Mouse (Mus musculus) right cerebral cortex, postnatal 10 days (tissue): Measurements from ENCODE around the gene Lrmda.

Experiments used
- DNase-seq, 2 experiments: peaks; one replicate each; pipeline ENCODE4 v3.0.0; 2021; ENCODE audit warnings: low spot score in 2 of 2

The Lrmda gene

GRCm38 (mm10) chr14:22413220-22413619 is 393.7 kb downstream of the Lrmda start:
- DNase-seq = no peak

DNA sequence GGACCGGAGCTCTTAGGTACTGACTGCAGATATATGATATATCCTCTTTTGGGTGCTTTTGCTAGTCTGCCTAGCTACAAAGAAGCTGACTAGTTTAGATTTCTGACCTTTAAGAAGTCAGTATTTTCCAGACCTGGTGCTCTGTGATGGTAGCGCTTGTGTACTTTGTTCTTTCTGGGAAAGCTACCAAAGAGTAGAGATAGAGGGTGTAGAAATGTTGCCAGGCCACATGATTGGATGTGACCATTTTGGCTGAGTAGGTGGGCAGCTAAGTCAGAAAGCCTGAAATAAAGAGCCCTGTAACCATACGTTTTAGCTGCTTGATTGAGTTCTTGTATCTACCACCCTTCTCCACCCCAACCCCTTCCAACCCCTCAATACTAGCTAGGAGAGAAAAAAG is 398.2 kb downstream of the Lrmda start:
- DNase-seq = no peak

GRCm38 (mm10) chr14:22421668-22422067 is 402.2 kb downstream of the Lrmda start:
- DNase-seq = no peak

DNA sequence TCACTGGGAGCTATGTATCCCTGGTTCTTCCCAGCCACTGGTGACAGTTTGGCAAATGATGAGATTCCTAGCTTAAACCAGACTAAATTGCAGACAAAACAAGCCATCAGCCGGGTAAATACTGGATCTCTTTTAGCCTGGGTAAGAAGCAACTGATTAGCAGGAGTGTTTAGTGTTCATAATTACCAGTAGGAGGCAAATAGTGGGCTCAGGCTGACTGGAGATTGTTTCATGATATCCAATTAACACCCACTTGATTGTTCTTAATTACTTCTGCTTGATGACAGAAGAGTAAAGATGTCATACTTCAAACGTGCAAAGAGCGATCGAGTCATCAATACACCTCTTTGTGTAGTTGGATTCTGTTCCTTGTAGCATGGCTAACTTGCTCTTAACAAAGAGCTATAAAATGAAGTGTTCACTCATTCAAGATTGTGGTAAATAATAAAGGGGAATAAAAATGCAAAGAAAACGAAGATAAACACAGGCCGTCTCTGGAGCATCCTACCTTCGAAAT is 405.6 kb downstream of the Lrmda start:
- DNase-seq = no peak

GRCm38 (mm10) chr14:22435441-22435840 is 415.9 kb downstream of the Lrmda start:
- no peak for DNase-seq

DNA sequence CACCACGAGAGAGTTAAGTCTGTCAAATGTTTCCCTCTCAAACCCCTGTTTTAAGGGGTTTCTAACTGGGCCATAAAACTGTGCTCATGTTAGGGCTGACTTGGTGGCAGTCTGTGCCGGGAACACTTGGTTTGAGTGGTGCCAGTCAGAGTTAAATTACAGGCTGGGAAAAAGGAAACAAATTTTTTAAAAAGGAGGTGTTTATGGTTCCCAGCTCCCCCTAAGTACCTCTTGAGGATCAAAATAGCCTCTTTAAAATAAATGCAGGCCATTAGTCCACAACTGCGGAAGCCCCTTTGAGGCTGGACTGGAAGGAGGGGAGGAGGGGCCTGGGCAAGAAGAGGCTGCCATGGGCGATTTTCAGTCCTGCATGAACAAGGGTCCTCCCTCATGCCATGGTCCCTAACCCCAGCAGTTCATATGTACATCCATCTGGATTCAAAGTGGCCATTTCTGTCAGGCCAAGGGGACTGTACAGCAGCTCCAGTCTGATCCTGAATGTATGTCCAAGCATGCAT is 416.4 kb downstream of the Lrmda start:
- no peak for DNase-seq

- peak; percentile 33 to 37 for DNase-seq
Measured at GRCm38 (mm10) chr14:22440341-22440999, 421.0 kb downstream of the Lrmda start.

GRCm38 (mm10) chr14:22441859-22442447 is 422.4 kb downstream of the Lrmda start:
- DNase-seq = no peak

DNA sequence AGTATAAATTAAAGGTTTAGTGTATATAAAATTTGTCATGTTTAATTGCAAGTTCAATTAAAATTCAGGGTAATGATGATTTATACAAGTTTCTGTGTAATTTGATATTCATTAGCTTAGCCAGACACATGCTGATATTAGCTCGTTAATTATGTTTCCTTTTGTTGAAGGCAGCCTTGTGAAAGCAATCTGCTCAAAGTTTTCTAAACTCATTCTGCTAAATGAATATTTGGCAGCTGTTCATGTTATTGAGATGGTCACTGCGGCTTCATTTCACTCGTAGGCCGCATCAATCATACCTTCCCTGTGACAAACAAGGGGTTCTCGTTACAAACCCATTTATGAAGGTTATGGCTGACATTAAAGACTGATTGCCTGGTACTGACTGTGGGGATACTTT is 423.2 kb downstream of the Lrmda start:
- no peak for DNase-seq

DNA sequence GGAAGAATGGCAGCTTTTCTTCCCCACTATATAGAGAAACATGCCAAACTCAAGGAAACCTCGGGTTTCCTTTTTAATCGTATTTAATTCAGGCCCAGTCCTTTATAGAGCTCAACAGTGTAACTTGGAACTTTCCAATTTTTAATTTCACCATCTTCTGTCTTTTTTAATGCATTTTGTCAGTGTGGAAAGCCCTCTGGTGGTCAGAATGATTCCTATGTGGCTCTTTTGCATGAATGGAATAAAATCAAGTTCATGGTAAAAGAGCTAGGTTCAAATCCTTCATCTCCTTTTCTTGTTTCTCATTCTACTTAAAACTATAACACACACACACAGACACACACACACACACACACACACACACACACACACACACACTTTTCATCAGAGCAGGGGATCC is 425.0 kb downstream of the Lrmda start:
- no peak for DNase-seq

- DNase-seq = no peak
Measured at GRCm38 (mm10) chr14:22445161-22445821, 425.8 kb downstream of the Lrmda start.

GRCm38 (mm10) chr14:22445841-22446570 is 426.5 kb downstream of the Lrmda start:
- no peak for DNase-seq

GRCm38 (mm10) chr14:22451603-22452002 is 432.1 kb downstream of the Lrmda start:
- peak; percentile 33 to 56 for DNase-seq

- no peak for DNase-seq
Measured at GRCm38 (mm10) chr14:22464314-22464713, 444.8 kb downstream of the Lrmda start.

DNA sequence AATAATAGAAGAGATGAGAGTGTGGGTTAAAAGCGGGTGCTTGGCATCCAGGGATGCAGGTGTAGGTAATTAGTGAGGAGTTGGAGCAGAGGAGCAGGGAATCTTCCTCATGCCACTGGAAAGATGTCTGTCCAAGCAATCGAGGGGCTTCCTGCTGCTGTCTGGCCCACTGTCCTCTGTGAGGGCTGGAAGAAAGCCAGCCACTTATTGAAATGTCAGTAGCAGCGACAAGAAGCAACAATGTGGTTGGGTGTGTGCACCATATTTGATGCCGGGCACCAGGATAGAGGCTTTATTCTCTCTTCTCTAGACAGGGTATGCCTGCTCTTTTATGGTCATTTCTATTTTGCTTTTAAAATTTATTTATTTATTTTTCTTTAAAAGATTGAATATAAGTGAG is 451.5 kb downstream of the Lrmda start:
- DNase-seq = no peak

DNA sequence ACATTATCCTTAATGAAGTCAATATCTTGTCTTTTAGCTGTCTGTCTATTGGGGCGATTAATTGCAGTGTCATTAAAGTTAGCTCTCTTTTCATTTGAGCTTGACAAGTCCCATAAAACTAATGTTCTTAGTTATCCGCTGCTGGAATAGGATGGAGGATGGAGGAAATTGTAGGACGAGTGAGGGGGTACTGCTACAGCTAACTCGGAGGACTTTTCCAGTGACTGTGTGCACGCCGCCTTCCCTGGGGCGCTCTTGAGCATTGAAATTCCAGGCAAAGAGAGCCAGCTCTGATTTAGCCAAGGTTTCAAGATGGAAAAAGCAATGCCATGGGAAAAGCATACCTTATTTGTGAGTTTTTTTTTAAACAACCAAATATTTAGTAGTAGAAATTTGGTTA is 453.9 kb downstream of the Lrmda start:
- no peak for DNase-seq

GRCm38 (mm10) chr14:22473991-22474390 is 454.5 kb downstream of the Lrmda start:
- no peak for DNase-seq

DNA sequence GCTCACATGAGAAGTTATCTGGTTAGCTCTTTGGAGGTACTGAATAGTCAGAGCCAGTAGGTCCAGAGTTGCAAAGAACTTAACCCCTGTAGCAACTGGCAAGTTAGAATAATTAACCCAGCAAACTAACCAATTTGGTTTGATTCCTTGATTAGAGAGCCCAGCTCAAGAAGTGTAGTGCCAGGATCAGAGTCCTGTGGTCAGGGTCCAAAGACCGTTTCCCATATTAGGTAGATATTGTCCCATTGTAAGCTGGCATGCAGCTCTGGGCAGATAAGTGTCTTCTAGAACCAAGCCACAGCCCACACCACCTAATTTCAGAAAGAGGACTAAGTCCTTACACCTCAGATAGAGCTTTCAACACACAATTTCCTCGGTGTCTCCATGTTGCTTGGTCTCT is 473.8 kb downstream of the Lrmda start:
- DNase-seq = no peak

DNA sequence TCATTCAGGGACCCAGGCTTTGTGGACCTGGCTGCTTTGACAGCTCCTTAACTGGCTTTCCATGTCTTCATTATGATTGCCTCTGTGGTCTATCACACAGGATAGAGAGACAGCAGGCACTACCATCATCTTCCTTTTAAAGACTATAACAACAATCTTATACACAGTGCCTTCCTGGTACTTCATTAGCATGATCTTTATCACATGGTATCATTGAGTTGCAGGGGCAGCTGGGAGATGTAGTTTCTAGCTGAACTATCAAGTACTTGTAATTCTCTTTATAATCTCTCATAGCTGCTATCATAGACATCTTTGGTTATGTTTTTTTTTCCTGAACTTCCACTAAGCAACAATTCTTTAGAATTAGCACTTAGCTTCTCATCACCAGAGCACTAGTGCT is 474.8 kb downstream of the Lrmda start:
- DNase-seq = no peak

- DNase-seq = no peak
Measured at GRCm38 (mm10) chr14:22494866-22495265, 475.4 kb downstream of the Lrmda start.

GRCm38 (mm10) chr14:22495286-22495685 is 475.8 kb downstream of the Lrmda start:
- DNase-seq = no peak

DNA sequence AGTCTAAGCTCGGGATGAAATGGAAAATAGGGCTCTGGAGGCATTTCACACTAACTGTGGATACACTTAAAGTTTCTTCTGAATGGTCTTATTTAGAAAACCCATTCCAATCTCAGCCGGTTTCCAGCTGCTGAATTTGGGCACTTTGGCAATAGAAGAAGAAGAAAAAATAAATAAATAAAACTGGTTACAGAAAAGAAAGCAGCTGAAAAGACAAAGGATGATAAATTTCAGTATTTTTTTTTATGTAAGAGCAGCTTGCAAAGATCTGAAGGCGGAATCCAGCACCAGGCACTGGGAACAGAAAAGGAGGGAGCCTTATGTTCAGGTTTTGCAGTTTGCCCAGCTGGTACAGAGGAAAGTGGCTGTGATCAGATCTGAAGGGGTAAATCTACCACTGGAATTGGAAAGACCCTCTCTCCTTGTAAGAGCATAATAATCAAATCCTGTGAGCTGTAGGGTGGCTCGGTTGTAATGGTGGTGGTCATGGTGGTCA is 478.2 kb downstream of the Lrmda start:
- DNase-seq = peak; percentile 26 to 32
